Mouse (Mus musculus) intestine, postnatal 0 days (tissue): Measurements from ENCODE around the gene Engase. TPM values are rescaled to one million over a fixed set of nuclear protein-coding genes. Genes with fewer than 3 reads are reported as not detected.

Source experiments
- ATAC-seq: fragments of 200-750 bp; cut with Nextera tagmentation; 2 replicates; pipeline ENCODE4 v1.8.0; 2017; ENCODE audit warnings: mild to moderate bottlenecking, moderate TSS enrichment, moderate library complexity
- H3K27ac ChIP-seq: fragments of 300-500 bp; sonication (generic); 2 replicates; pipeline ENCODE4 v1.5.1; 2014; ENCODE audit warnings: mild to moderate bottlenecking, low read depth, low read length, moderate library complexity
- H3K27me3 ChIP-seq: fragments of 300-500 bp; sonication (generic); replicated peaks from 2 replicates; pipeline ENCODE4 v1.6.1; 2014; ENCODE audit warnings: low read length, mixed read lengths; ENCODE audit not compliant: control insufficient read depth, insufficient read depth
- H3K36me3 ChIP-seq: fragments of 300-500 bp; sonication (generic); 2 replicates; pipeline ENCODE4 v1.6.1; 2014; ENCODE audit warnings: mild to moderate bottlenecking, moderate library complexity; ENCODE audit not compliant: control insufficient read depth, insufficient read depth
- H3K4me1 ChIP-seq: fragments of 300-500 bp; sonication (generic); replicated peaks from 2 replicates; pipeline ENCODE4 v1.6.1; 2014; ENCODE audit warnings: antibody characterized with exemption, low read length, mixed read lengths; ENCODE audit not compliant: control insufficient read depth, insufficient read depth
- H3K4me2 ChIP-seq: fragments of 300-500 bp; sonication (generic); replicated peaks from 2 replicates; pipeline ENCODE4 v1.6.1; 2014; ENCODE audit warnings: low read depth, mild to moderate bottlenecking, moderate library complexity
- H3K4me3 ChIP-seq: fragments of 300-500 bp; sonication (generic); 2 replicates; pipeline ENCODE4 v1.5.1; 2014; ENCODE audit warnings: low read depth, low read length
- H3K9ac ChIP-seq: fragments of 300-500 bp; sonication (generic); 2 replicates; pipeline ENCODE4 v1.6.1; 2014; ENCODE audit warnings: mild to moderate bottlenecking, low read depth, low read length
- H3K9me3 ChIP-seq: fragments of 300-500 bp; sonication (generic); 2 replicates; pipeline ENCODE4 v1.6.1; 2016; ENCODE audit warnings: mixed run types; ENCODE audit not compliant: control insufficient read depth
- CTCF ChIP-seq: sonication (generic); IDR thresholded peaks from 2 replicates; pipeline ENCODE4 v1.5.1; 2016; ENCODE audit warnings: low read depth, mild to moderate bottlenecking, control low read depth, antibody characterized with exemption, moderate library complexity
- WGBS: fragments of 180-500 bp; shearing (Covaris S2); extraction: QIAGEN DNeasy Blood & Tissue Kit; methylation state at CpG from one replicate; pipeline ENCODE4 v1.1.7; 2014; 5-methylcytosine and 5-hydroxymethylcytosine counted together
- polyA plus RNA-seq: library from polyadenylated mRNA; unstranded; fragments of >200 nt; fragmentation: Nextera tagmentation; extraction: Ambion mirVana; gene quantifications from 2 replicates; pipeline ENCODE4 v1.2.1, GENCODE M21; 2015

Gene Engase
- polyA plus RNA-seq, 1 experiment from 2014 or later, result 11.3 TPM

- Histone ChIP-seq H3K9ac (no peak overlapping the region), H3K36me3 (no peaks in the 10 kb centered on the region), H3K4me1 (peaks cover 6% of the 10 kb centered on the region; the same call in 1 of the 2 replicates), H3K9me3 (no peaks in the 10 kb centered on the region), H3K4me2 (no peak overlapping the region), H3K27ac (no peak overlapping the region), H3K4me3 (no peak overlapping the region), H3K27me3 (no peaks in the 10 kb centered on the region)
- ATAC-seq, result no peak
- 30% methylated on average over 1 of the region's 1 CpGs for WGBS
- no peak for TF ChIP-seq CTCF
Observed at GRCm38 (mm10) chr11:118473161-118473560, 3.5 kb upstream of the Engase start.

GRCm38 (mm10) chr11:118473842-118474500 lies 2.7 kb upstream of the Engase start:
- Histone ChIP-seq H3K27ac (no peak overlapping the region), H3K4me3 (no peak overlapping the region), H3K27me3 (no peaks in the 10 kb centered on the region), H3K9me3 (no peaks in the 10 kb centered on the region), H3K9ac (no peak overlapping the region), H3K4me1 (peaks cover 6% of the 10 kb centered on the region; the same call in 1 of the 2 replicates), H3K36me3 (0 out of 2 replicates have a peak, but pooled peaks cover under 1% of the 10 kb centered on the region), H3K4me2 (no peak overlapping the region)
- no peak for TF ChIP-seq CTCF
- 55% methylated on average over 6 of the region's 6 CpGs for WGBS
- ATAC-seq, result no peak

- 48% methylated on average over 7 of the region's 7 CpGs for WGBS
- Histone ChIP-seq H3K4me1 (peaks cover 6% of the 10 kb centered on the region; the same call in 1 of the 2 replicates), H3K36me3 (peaks cover 10% of the 10 kb centered on the region; the same call in 1 of the 2 replicates), H3K4me2 (peak overlapping the region; percentile 93), H3K9me3 (no peaks in the 10 kb centered on the region), H3K9ac (no peak overlapping the region), H3K27me3 (no peaks in the 10 kb centered on the region), H3K27ac (peak overlapping the region; percentile 85), H3K4me3 (peak overlapping the region; percentile 68)
- ATAC-seq, result peak; percentile 63
- TF ChIP-seq CTCF, result no peak
Observed at GRCm38 (mm10) chr11:118475496-118476083, 1.0 kb upstream of the Engase start.

GRCm38 (mm10) chr11:118479776-118480175 lies 3.1 kb downstream of the Engase start:
- no peak for ATAC-seq
- Histone ChIP-seq H3K27me3 (no peaks in the 10 kb centered on the region), H3K36me3 (peaks cover 48% of the 10 kb centered on the region; the same call in 1 of the 2 replicates), H3K27ac (no peak overlapping the region), H3K4me3 (no peak overlapping the region), H3K9ac (no peak overlapping the region), H3K9me3 (no peaks in the 10 kb centered on the region), H3K4me1 (no peaks in the 10 kb centered on the region), H3K4me2 (no peak overlapping the region)
- WGBS, result 66% methylated on average over 12 of the region's 12 CpGs
- no peak for TF ChIP-seq CTCF

- H3K9me3 ChIP-seq, result no peaks in the 10 kb centered on the region
- H3K36me3 ChIP-seq, result peaks cover 63% of the 10 kb centered on the region
- no peak for ATAC-seq
- H3K27me3 ChIP-seq, result no peaks in the 10 kb centered on the region
- no peaks in the 10 kb centered on the region for H3K4me1 ChIP-seq
- no peak overlapping the region for H3K4me2 ChIP-seq
- H3K9ac ChIP-seq, result no peak overlapping the region
- no peak overlapping the region for H3K27ac ChIP-seq
- WGBS, result 89% methylated on average over 11 of the region's 11 CpGs
- H3K4me3 ChIP-seq, result no peak overlapping the region
- TF ChIP-seq CTCF, result no peak
Observed at GRCm38 (mm10) chr11:118481231-118481630, 4.6 kb downstream of the Engase start.

GRCm38 (mm10) chr11:118481751-118482150 lies 5.1 kb downstream of the Engase start:
- 85% methylated on average over 14 of the region's 14 CpGs for WGBS

More at GRCm38 (mm10) chr11:118481751-118482150, 5.1 kb downstream of the Engase start:
- Histone ChIP-seq H3K9ac (no peak overlapping the region), H3K9me3 (no peaks in the 10 kb centered on the region), H3K36me3 (peaks cover 68% of the 10 kb centered on the region), H3K27me3 (no peaks in the 10 kb centered on the region), H3K4me3 (no peak overlapping the region), H3K4me1 (no peaks in the 10 kb centered on the region), H3K4me2 (no peak overlapping the region), H3K27ac (no peak overlapping the region)
- no peak for ATAC-seq
- TF ChIP-seq CTCF, result no peak
